Mouse (Mus musculus): ENCODE results near the gene Prcp.
A peak's percentile ranks its signal among the peaks of the same experiment; 100 is the strongest.
"Not testable (repeated sequence)": the region's sequence is repeated elsewhere in the genome, so short reads cannot be mapped to it uniquely, and the experiment has no call there.

Prcp gene

DNA sequence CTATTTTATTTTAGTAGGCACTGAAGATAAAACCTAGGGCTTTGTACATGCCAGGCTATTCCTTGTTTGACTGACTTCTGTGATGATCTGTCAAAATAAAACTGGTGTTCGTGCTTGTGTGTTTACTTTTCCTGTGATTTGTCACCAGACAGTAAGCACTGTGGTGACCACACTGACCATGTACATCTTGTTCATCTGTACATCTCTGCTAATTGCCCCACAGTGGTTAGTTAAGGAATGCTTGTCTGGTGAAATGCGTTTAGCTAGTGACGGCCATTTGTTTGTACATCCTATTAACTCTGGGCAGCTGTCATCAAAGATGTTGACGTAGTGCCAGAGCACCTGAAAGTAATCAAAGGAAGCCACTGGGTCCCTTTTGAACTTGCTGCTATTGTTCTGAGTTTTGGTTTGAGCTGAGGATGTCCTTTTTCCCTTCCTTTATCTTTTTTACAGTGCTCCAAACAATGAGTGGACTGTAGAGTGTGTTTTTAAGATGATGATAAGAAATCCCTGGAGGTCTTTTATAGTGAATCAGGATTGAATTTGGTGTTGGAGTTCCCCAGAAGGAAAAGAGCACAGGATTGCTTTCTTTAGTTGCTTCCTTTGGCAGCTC is 16.5 kb downstream of the Prcp start:
- peak; percentile 92 for DNase-seq

DNA sequence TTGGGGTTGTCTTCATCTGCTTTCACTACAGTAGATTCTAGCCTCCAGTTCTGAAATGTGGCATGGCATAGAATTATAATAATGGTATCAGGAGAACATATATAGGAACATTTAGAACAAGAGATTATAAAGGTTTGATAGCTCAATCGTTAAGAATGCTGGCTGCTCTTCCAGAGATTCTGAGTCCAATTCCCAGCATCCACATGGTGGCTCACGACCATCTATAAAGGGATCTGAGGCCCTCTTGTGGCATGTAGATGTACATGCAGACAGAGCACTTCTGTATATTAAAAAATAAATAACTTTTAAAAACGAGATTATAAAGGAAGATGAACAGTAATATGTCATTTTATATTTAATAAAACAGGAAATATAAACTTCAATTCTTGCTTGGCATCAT is 19.2 kb downstream of the Prcp start:
- DNase-seq: no peak

DNA sequence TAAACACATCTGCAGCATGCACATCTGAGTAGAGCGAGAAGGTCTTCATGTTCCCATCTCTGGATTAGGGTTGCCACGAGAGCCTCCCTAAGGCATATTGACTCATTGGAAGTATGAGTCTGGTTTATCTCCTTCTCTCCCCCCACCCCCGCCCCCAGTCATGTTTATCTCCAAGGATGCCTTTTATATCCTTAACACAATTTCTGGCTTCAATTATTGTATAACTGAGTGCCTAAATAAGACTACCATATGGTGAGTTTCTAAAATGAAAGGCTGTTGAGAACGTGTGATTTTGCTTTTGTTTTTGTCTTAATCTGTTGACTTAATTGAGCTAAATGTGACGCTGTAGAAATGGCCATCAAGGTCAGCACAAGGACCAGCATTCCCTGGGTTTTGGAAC is 21.8 kb downstream of the Prcp start:
- no peak for DNase-seq

DNA sequence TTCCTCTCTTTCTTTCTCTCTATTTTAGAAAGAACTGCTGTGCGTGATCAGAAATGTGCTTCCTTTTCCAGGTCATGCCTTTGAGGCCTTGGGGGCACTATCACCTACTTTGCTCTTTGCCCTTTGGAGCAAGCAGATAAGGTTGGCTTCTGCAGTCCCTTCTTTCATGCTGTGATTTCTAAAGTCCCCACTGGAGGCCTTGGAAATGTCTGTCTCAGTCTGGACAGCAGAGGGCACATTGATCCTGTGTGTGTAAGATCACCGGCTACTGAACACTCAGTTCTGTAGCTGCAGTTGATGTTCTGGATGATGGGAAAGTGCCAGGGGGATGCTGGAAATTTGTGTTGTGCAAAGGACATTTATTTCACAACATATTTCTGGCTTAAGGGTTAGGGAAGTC is 22.8 kb downstream of the Prcp start:
- DNase-seq: no peak

DNA sequence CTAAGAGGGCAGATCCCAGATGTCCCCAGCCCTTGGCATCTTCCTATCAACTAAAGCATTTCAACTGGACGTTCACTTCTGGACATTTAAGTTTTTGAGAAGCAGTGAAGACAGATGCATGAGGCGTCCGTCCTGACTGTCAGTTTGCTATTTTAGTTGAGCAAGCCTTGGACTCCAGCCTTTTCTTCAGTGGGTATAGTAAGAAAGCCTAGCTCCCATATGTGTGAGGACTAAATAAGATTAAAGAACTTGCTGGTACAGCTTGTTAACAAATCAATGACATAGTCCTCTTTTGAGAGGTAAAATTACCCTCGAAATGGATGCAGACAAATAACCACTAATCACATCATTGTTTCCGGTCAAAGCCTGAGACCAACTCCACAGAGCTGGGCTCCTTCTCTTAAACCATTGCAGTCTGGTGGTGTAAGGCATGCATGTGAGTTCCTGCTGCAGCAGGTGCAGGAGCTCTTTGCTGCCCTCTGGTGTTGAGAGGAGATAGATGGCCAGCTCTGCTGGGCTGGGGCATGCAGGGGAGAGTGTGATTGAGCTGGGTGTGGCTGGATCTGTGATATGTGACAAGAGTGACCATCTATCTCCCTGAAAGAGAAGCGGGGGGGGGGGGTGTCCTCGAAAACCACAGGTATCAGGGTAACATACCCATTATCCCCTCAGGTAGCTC is 29.2 kb downstream of the Prcp start:
- DNase-seq: peak; percentile 95

DNA sequence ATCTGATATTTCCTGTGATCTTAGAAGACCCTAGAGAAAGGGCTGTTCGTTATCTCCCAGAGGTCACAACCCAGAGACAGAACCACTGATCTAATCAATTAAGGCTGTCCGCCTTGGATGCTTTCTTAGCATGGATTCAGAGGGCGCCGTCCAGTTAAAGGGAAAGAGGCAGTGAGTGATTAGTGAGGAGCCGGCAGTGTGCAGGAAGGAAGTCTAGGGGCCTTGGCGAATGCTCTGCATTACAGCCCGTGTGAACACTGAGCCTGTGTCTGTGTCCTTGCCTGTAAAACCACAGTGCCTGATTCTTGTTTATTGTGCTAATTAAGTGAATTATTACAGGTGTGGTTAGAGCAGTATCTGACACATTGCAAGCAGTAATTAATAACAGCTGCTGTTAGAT is 30.0 kb downstream of the Prcp start:
- not testable (repeated sequence) for DNase-seq

DNA sequence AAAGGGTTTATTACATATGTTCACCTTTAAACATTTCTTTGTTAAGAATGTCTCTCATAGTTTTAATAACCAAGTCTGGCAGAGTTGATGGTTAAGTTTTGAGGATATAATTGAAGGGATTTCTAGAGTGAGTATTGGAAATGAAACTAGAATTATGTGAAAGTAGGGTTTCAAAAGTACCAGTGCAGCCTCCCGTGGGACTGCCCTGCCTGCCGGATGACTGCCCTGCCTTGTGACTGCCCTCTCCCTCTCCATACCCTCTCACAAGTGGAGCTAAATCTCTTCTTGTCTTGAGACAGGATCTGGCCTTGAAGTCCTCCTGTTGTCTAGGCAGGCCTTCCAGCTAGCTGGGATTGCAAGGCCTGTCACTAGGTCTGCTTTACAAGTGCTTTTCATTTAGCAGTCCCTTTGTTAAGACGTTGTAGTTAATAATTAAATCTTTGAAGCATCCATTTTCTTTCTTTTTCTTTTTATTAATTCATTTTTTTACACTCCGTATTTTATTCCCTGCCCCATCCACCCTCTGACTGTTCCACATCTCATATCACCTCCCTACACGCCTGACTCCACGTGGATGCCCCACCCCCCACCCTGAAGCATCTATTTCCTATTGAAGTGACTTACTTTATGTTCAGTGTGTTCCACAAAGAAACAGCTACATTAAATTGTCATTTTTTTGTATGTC is 46.0 kb downstream of the Prcp start:
- peak; percentile 78 for DNase-seq

DNA sequence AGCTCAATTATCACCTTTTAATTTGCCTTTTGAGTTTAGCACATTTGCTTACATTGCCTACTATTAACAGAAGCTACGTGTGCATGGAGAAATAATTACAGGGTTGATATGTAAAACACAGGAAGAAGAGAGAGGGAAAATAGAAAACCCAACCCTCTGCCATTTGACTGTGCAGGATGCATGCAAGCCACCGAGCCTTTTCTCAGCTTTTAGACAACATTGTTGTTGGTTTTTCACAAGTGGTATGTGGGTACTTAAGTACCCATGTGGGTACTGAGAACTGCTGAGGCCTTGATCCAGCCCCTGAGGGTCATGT is 46.5 kb downstream of the Prcp start:
- DNase-seq: no peak

DNA sequence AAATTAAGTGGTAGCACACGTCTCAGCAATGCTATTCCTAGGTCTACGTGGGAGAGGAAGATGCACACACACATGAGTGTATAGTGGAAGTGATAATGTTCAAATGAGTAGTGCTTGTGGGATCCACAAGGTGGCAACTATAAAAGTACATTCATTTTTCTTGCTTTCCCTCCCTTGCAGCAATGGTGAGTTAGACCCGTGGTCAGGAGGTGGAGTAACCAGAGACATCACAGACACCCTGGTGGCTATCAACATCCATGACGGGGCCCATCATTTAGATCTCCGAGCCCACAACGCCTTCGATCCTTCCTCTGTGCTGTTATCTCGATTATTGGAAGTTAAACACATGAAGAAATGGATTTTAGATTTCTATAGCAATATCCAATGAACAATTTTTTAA is 58.5 kb downstream of the Prcp start:
- DNase-seq: no peak

DNA sequence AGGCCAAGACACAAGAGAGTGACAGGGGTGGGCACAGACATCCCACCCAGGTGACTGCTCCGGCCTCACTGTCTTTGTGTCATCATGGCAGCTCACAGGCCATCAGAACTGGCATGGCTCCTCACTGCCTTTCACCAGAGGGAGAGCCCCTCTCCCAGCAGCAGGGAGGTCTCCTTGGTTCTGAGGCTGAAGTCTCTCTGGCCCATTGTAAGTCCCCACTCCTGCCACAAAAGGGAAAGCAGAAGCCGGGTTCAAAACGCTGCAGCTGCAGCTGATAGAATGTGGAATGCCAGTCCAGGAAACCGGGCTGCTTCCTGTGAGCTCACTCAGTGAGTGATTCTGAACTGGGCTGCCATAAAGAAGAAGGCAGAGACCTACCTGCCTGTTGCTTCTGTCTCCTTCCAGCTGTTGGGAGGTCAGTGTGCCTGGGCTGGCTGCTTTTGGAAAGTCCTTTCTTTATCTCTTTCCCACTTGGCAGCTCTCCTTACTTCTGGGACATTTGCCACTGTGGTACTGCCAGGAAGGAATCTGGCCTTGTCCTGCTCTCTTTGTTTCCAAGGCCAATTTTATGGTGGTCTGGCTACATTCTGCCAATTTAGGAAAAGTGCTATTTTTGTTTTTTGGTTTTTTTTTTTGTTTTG is 59.2 kb downstream of the Prcp start:
- DNase-seq: peak; percentile 92

DNA sequence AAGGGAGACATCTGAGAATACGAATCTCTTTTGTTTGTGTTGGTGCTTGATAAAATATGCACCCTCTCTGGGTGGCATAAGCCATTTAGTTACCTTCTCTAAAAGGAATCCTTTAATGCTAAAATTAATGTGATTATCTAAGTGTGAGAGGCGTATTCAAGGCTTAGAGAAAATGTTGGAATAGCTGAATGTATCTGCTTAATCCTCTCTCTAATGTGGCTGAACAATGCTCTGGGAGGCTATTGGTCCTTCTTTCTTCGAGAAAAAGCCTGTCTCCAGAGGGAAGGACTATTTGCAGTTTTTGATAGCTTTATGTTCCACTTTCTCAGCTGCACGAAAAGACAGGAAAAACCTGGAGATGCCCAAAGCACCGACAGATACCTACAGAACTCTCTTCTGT is 62.5 kb downstream of the Prcp start:
- DNase-seq: no peak

DNA sequence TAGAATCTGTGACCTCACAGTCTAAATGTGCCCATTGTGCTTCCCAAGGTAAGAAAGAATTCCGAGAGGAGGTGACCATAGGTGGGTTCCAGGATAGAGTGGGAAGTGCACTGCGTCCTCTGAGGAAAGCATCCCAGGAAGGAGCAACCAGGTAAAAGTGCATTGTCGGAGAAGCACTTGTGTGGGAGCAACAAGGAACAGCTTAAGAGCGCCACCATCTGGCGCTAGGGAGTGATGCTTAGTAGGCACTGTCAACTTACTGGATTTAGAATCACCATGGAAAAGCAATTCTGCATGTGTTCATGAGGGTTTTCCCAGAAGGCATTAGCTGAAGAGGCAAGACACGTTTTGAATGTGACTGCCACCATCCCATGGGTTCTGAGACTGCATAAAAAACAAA is 63.7 kb downstream of the Prcp start:
- DNase-seq: no peak

DNA sequence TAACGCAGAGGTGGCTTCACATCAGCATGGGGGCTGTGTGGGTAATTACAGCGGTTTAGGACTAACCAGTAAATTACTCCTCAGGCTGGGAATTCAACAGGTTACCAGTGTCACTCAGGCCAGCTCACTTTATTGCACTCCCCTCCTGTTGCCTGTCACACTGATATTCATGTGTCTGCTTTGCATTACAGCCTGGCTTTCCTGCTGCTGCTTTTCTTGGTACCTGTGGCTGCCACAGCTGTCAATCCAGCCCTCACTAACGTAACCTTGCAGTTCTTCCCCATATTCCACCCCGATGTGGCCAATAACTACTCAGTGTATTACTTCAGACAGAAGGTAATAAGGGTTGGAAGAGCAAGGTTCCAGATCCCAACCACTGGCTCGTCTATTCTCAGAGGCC is 65.5 kb downstream of the Prcp start:
- no peak for DNase-seq

DNA sequence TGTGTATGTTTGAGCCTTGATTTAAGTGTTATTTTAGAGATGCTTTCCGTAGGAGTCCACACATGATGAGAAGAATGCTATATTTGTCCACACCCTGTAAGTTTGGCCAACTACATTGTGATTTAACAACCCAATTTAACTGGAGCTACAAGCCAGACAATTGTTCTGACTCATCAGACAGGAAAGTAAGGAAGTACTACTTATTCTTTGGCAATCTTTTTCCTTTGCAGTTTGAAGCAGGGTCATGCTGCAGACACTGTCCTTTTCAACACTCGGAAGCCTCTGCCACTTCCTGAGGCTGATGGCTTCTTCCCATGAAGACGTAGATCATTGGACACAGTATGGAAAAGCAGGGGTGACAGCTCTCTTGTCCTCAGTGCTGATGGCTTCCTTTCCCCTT is 76.5 kb downstream of the Prcp start:
- peak; percentile 94 for DNase-seq

DNA sequence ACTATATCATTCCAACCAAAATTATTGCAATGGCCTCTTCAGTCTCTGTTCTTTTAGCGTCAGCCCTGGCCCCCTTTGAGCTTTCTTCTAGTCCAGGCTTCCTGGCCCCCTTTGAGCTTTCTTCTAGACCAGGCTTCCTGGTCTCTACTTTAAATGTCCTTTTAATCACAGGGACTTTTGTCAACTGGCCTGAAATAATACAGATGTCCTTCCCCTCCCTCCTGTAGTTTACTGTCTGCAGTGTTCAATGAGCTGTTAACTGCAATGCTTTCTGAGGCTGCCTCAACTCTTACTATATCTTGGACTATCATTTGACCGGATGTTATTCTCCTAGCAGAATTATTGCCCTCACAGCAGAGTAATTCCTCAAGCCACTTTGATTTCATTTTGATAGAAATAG is 77.9 kb downstream of the Prcp start:
- DNase-seq: peak; percentile 37

DNA sequence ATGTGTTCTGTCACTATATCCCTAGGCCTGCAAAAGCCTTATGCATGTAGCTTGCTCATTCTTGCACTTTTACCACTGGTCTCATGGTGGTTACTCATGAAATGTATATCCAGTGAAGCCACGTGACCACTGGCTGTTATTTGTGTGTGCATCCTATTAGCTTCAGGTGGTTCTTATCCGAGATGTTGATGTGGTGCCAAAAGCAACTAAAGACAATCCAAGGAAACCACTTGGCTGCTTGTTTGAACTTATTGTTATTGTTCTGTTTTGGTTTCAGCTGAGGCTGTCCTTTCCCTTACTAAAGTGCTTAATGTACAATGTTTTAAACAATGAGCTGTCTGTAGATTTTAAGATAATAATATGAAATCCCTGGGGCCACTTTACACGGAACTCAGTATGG is 85.5 kb downstream of the Prcp start:
- DNase-seq: peak; percentile 92

DNA sequence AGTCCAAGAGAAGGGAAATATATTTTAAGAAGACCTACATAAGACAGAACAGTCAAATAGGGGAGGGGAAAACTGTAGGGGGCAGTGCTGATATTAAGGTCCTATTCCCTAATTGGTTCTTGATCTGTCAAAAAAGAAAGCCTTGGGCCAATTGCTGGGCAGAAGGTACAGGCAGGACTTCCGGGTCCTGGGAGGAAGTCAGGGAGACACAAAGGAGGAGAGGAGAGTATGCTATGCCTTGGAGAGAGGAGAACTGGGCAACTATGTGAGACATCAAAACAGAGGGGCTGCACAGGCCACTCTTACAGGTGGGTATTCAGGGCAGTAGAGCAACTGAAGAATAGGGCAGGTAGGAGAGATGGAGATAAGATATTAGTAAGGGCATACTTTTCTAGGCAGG is 87.6 kb downstream of the Prcp start:
- peak; percentile 79 for DNase-seq

DNA sequence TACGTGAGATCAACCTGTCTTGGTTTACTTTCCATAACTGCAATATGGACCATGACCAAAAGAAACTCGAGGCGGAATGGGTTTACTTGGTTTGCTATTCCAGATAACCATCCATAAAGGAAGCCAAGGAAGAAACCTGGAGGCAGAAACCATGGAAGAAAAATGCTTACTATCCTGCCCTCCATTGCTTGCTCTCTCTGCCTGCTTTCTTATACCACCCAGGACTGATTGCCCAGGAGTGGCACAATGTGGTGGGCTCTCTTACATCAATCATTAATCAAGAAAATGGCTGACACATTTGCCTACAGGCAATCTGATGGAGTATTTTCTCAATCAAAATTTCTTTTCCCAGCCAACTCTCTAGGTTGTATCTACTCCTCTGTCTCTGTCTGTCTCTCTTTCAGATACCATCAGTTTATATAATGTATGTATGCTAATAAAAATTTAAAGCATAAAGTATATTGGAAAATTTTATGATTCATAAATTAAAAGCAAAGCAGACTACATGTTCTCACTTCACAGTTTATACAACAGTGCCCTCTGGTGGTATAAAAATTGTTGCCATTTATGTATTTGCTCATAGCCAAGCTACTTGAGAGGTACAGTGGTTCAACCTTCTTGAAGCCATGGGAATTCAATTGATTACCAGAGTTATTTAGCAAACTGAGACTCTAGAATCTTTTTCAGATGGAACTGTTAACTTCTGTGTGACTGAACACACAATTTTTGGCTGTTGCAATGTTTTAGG is 90.7 kb downstream of the Prcp start:
- peak; percentile 29 for DNase-seq

DNA sequence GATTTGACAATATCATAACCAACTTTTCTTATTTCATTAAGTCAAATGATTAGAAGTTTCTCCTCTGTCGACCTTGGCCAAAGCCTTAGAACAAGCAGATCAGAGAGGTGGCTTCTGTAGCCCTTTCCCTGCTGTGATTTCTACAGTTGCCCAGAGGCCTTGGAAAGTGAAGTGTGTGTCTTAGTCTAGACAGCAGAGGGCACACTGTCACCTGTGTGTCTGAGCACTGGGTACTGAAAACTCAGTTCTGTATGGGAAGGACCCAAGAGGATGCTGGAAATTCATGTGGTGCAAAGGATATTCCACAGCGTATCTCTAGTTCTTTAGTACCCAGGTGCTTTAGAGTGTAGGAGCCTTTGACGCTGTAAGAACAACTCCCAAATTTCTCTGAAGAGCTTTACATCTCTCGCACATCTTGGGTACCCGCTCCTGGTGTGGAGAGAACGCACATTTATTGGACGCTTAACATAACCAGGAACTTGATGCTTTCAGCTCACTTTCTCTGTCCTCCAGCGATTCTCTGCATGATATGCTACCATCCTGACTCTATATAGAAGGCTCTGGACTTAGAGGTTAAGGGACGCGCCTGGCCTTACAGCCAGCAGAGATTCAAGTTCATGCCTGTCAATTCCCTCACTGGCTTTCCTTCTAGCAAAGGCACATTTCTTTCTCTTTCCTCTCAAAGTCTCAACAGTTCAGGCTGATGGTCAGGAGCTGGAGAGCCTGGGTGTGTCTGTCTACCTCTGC is 93.3 kb downstream of the Prcp start:
- peak; percentile 83 for DNase-seq

DNA sequence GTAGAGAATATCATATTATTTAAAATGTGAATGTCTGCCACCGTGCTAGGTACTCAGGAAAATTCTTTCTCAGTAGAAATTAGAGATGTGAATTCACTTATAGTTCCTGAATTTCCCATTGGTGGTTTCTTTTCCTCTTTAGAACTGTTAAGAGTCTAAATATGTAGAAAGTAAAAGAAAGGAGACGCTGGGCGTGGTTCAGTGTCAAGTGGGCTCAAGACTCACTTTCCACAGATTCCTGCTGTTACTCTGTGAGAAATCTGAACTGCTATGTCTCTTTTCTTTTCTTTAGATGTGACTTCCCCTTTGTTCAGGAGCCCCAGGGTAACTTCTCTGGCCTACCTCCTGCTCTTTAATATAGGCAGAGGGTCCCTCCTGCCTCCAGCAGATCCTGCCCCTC is 103.2 kb downstream of the Prcp start:
- no peak for DNase-seq

DNA sequence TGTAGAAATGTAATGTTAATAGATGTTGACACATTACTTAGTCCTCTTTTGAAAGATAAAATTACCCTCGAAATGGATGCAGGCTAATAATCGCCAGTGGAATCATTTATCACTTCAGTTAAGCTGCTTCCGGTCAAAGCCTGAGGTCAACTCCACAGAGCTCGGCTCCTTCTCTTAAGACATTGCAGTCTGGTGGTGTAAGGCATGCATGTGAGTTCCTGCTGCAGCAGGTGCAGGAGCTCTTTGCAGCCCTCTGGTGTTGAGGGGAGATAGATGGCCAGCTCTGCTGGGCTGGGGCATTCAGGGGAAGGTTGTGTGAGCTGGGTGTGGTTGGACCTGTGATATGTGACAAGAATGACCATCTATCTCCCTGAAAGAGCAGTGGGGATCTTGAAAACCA is 104.0 kb downstream of the Prcp start:
- DNase-seq: no peak

DNA sequence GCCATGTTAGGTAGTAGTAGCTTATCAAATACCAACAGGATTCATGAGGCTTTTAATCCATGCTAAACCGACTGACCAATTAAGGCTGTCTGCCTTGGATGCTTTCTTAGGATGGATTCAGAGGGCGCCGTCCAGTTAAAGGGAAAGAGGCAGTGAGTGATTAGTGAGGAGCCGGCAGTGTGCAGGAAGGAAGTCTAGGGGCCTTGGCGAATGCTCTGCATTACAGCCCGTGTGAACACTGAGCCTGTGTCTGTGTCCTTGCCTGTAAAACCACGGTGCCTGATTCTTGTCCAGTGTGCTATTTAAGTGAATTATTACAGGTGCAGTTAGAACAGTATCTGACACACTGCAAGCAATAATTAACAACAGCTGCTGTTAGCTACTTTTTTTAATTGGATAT is 104.5 kb downstream of the Prcp start:
- not testable (repeated sequence) for DNase-seq

DNA sequence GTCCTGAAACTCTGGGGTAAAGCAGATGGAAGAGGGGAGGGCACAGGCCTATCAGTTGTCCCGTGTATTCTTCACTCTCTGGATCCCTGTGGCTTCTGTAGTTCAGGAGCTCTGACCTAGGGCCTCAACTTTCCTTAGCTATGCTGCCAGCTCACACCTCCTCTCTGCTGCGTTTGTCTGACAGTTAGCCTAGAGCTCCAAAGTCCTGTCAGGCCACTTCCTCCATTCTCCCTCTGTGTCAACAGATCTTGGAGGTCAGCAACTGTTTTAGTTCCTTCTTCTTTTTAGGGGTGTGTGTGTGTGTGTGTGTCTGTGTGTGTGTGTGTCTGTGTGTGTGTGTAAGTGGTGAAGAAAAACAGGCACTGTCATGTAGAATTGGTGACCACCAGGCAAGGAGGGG is 106.5 kb downstream of the Prcp start:
- peak; percentile 90 for DNase-seq

Data from heart, adult 11 months (tissue).